Mouse (Mus musculus) left cerebral cortex, postnatal 14 days (tissue): ENCODE results near the gene Ttc9. TPM values are rescaled to one million over a fixed set of nuclear protein-coding genes. Genes with fewer than 3 reads are reported as not detected.

Experiments used
- DNase-seq, 2 experiments: peaks; one replicate each; pipeline ENCODE4 v3.0.0; 2021 to 2022; ENCODE audit warnings: low spot score in 2 of 2, mixed read lengths in 1 of 2
- intact Hi-C: fragments of 180-260 bp; cut with DNase I; formaldehyde crosslinking; loops from one replicate; pipeline ENCODE4 v1.15.1; 2025
- total RNA-seq, 2 experiments: library from RNA; stranded (reverse); gene quantifications; 2 replicates each; pipeline ENCODE4 v1.2.3; 2021

Gene Ttc9
- total RNA-seq, 2 experiments from 2014 or later, result 61.2 to 63.2 TPM

DNA sequence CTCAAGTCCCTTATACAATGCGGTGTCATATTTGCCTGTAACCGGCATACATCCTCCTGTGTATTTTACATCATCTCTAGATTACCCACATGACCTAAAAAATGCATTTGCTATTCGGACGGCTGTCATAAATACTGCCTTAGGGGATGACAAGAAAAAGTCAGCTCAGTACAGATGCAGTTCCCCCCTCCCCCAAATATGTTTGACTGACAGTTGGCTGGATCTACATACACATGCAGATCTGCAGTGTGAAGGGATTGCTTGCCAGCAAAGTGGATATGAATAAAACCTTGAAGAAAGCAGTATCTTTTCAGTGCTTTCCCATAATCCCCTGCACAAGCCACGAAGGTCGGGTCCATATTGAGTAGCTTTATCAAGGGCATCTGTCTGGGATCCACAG lies 15.8 kb downstream of the Ttc9 start:
- intact Hi-C loops, result no loop called here
- DNase-seq, result no peak

DNA sequence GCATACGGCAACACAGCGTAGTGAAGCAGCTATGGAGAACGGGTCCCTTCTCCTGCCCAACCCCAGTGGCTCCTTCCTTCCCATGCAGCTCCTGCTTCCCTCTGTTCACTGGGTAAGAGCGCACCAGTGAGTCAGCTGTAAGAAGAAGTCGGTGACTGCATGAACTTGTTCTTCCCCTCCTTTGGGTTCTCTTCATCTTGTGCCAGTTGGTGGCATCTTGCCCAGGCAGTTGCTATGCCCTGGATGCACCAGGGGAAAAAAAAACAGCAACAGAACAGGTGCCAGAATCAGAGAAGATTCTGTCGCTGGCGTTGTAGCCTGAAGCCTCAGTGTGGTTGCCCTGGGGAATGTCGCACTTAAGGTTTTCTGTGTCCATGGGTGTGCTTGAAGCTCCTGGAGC lies 22.3 kb downstream of the Ttc9 start:
- DNase-seq, result peak; percentile 30 to 35
- intact Hi-C loops, result no loop called here

DNA sequence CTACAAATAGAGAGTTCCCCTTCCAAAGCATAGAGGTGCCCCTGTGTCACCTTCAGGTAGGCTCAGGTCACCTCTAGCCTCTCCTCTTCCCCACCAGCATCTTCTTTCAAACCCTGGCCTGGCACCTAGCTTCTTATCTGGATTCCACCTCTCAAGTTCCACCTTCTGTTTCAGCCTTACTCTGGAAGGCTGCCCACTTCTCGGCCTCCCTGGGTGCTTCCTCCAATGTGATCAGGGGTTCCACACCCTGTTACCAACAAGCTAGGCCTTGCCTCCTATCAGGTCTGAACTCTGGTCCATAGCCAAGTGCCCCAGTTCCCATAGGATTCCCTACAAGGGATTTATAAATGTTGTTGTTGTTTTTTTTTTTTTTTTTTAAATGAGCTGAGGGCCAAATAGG lies 26.3 kb downstream of the Ttc9 start:
- no peak for DNase-seq
- intact Hi-C loops, result no loop called here

DNA sequence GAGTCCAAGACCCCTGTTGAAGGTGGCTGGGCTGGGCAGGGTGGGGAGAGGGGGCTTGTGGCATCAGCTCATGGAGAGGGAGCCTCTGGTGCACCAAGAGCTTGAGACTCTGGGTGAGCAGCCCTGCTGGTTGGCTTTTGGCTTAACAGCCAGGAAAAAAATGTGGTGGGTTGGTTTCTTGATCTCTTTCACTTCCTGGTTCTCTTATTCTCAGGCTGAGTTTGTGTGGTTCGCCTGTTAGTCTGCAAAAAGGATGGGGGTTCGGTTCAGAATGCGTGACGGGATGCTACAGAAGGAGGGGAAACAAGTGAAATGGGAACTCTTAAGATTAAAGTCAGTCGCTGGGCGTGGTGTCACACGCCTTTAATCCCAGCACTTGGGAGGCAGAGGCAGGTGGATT lies 27.0 kb downstream of the Ttc9 start:
- intact Hi-C loops, result no loop called here
- no peak for DNase-seq

DNA sequence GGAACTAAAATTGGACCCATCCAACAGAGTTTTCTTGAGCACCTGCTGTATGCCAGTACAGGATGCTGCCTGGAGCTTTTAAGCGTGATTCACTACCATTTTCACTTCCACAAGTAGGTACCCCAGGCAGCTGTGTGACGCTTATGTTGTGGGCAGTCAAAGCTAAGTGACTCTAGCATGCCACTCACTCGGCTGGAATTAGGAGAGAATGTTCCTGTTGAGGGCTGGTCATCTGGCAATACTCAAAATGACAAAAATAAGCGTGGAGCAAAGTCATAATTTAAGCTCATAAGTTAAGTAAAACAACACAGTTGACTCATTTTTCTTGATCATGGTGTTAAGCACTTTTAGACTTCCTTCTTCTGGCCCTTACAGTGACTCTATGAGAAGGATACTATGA lies 31.0 kb downstream of the Ttc9 start:
- DNase-seq, result no peak
- intact Hi-C loops, result no loop called here

DNA sequence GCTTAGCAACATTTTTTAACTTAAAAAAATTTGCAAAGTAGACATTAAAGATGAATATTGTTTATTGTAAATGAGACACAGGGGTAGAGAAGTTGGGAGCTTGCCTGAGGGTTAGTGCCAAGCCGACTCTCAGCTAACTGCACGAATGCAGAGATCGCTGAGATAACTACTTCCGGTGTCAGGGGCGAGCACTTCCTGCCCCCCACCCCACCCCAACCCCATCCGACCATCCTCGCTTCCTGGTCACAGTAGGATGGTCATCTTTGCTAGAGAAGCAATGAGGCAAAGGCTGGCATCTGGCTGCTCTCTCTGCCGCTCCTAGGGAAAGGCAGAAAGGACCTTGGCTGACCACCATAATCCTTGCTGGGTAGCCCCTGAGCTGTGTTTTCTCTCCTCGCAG lies 32.1 kb downstream of the Ttc9 start:
- intact Hi-C loops, result no loop called here
- DNase-seq, result no peak

DNA sequence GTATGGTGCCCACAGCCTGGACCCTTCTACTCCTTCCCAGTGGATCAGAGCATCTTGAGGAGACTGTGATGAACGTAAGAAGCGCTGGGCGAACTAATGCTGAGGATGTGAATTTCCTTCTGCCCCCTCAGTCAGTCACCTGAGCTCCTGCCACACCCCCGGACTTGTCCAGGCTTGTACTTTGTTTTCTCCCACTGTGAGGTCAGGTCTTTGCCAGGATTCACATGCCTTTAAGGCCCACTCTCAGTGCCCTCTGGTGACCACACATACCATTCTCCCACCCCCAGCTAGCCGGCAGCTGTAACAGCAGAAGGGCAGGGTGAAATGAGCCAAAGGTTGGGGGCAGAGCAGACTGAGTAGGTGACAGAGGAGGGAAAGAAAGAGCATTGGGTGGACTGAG lies 32.9 kb downstream of the Ttc9 start:
- intact Hi-C loops, result no loop called here
- no peak for DNase-seq

DNA sequence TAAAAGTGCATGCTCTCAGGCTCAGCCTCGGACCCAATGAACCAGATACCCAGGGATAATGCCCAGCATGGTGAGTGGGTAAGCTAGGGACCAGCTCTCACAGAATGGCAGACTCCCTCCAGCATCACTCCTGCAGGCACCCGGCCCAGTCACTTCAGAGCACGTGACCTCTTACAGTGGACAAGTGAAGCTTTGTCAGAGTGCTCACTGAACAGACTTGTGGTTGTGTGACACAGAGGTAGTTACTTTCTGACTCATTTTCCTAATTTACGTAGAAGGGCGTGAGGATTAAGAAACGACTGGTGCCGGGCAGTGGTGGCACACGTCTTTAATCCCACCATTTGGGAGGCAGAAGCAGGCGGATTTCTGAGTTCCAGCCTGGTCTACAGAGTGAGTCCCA lies 37.4 kb downstream of the Ttc9 start:
- DNase-seq, result no peak
- intact Hi-C loops, result no loop called here

DNA sequence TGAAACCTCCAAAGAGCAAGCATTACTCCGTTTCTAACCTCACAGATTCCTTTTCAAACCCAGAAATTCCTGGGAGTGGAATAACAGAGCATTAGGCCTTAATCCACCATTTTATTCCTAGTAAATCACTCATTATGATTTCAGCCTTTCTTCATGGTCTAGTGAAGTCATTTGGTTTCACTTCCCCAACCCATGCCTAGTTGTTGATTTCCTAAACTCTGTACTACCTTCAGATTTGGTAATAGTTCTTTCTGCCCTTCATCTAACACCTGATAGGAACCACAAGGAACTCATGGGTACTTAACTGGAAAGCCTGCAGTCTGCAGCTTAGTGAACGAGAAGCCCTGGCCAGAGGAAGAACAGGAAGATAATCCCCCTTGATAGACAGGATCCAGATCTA lies 44.5 kb downstream of the Ttc9 start:
- intact Hi-C loops, result no loop called here
- DNase-seq, result no peak

DNA sequence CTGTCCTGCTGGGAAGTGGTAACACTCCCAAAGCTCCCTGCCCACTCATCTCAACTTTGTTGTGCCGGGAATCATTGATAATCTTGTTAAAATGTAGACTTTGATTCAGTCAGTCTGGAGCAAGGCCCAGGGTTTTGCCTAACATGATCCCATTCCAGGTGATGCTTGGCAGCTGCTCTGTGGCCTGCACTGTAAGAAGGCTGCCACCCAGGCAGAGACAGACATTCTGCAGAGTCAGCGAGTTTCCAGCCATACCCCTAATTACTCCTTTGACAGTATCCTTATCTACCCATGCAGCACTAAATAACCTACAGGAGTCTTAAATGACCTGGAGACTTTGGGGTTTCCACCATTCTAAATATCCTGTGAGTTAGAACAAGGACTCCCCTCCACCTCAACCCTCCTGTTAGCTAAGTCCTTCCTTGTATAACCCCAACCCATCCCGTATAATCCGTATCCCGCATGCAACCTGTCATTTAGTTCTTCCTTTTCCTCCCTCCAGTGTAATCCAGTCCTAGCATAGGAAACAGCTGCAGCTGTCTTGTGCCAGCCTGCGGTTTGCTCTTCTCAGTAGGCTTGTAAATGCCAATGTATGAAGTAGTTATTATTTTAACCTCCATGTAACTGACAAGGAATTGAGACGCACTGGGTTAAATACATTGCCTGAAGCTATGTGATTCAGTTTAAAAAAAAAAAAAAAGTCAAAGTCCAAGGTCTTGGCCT lies 48.9 kb downstream of the Ttc9 start:
- no peak for DNase-seq
- intact Hi-C loops, result no loop called here

DNA sequence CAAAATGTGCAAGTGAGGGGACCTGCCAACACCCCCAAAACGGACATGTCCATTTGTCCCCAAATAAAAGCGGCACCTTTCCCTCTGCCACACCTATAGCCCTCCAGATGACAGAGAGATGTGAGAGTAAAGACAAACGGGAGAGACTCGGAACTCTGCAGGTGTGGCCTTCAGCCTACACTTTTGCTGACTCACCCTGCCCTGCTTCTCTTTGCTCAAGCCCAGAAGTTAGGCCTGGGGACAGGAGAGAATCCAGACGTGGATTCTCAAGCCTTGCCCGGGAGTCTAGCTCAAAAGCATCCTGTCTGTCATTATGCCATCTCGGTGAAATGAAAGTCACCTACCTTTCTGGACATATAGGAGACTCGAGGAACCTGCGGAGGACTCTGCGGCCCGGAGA lies 52.3 kb downstream of the Ttc9 start:
- DNase-seq, result no peak
- intact Hi-C loops, result no loop called here

DNA sequence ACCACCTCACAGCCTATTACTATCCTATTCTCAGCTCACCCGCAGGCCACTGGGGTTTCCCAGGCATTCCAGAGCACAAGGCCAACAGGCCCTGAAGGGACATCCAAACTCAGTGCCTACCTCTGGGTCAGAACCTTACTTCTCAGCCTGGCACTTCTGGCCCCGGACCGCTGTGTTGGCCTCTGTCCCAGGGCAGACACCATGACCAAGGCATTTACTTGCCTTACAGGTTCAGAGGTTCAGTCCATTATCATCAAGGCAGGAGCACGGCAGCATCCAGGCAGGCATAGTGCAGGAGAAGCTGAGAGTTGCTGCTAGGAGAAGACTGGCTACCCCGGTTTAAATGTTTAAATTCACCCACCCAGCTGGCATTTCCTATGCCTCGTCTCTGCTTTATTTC lies 53.0 kb downstream of the Ttc9 start:
- intact Hi-C loops, result no loop called here
- DNase-seq, result no peak

DNA sequence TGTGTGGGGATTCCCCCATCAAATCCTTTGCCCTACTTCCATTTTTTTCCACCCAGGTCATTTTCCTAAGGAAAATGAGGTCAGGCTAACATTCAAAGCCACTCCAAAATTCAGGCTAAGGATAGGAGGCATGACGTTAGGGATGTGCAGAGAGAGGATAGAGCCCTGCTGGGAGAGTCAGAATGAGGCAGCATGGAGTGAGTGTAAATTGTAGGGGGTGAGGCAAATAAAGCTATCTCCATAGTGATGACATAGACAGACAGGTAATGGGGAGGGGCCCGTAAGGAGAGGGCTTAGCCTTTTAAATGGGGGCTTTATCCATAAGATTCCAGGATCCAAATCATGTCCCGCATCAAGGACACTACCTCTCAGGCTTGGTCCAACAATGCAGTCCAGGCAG lies 54.9 kb downstream of the Ttc9 start:
- intact Hi-C loops, result loop anchor here (5.0 kb wide), 1 partner anchor 69 kb away; no protein-coding TSS in a partner anchor
- DNase-seq, result no peak

DNA sequence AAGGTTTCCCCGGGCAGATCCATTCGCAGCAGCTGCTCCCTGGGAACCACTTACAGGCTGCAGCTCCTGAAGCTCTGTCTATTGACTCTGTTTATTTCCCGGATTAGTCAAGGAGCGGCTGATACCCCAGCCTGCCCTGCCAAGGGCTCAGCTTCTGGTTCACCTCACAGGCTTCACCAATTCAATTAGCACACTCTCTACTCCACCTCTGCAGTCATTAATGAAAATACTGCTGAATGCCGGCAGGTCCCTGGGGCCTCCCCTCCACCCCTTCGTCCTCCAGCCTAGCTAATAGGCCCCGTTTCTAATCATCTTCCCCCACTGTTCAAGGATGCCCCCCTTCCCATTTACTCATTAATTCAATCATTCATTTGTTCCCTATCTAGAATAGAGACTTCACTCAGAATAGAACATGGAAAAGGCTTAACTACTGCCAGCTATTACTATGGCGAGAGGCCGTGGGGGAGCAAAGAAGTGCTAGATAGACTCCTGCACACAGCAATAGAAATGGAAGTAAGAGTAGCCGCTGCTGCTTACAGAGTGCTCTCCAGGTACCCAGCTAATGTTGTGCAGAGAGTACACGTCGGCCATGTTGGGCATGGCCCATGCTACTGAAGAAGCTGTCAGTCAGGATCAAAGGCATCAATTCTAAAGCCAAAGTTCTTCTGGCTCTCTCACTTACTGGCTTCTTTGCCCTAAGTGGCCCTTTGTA lies 55.5 kb downstream of the Ttc9 start:
- intact Hi-C loops, result loop anchor here (5.0 kb wide), 1 partner anchor 69 kb away; no protein-coding TSS in a partner anchor
- DNase-seq, result no peak

DNA sequence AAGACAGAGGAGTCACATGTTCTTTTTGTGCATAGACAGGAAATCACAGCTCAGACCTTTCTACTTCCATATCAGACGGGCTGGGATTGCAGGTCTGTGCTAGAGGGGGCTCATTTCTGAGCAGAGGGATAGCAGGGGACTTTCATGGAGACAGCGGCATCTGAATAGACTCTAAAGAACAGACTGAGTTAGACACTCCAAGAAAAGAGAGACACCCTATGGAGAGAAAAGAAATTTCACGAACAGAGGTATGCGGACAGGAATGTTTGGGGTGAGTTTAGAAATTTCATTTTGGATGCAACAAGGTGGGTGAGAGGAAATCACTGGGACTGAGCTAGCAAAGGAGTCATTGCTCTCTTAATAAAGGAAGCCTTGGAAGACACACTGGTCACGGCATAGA lies 56.8 kb downstream of the Ttc9 start:
- DNase-seq, result no peak
- intact Hi-C loops, result loop anchor here (5.0 kb wide), 1 partner anchor 71 kb away; no protein-coding TSS in a partner anchor

DNA sequence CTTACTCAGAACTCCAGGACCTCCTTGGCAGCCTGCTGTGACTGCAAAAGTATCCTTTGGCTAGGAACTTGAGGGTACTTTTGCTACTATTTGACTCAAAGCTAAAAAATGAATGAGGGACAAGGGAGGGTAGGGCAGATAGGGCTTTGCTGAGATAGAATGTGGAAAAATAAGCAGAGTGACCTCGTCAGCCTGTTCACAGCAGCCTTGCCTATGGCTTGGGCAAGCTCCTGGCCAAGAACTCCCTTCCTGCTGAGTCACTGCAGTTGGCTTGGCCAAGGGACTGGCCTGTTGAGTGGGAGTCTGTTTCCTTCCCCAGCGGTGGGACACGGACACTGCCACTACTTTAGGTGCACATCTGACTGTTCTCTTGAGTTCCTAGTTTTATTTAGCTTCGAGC lies 57.5 kb downstream of the Ttc9 start:
- intact Hi-C loops, result loop anchor here (5.0 kb wide), 1 partner anchor 71 kb away; no protein-coding TSS in a partner anchor

DNA sequence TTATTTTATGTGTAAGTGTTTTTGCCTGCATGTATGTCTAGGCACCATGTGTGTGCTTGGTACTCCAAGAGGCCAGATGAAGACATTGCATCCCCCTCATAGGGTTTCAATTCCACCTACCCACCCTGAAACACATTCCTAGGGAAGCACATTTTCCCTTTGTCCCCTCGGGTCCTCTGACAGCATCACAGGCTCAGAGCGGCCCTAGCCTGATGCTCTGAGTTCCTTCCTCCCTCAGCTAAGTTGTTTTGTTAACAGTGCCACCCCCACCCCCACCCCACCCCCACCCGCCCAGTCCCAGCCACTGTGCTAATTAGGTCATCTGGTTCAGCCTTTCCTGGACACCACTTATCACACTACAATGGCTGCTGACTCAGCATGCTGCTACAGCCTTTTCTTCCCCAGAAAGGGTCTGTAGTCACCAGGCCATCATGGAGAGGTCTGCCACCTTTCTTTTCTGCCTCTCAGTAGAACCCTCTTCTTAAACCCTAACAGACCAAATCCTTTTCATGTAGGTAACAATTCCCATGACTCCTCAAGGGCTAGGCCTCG lies 58.5 kb downstream of the Ttc9 start:
- DNase-seq, result no peak
- intact Hi-C loops, result loop anchor here (5.0 to 10.0 kb wide), 2 partner anchors 72 to 705 kb away; no protein-coding TSS in a partner anchor

More for the DNA sequence above, 57.5 kb downstream of the Ttc9 start:
- DNase-seq, result no peak

DNA sequence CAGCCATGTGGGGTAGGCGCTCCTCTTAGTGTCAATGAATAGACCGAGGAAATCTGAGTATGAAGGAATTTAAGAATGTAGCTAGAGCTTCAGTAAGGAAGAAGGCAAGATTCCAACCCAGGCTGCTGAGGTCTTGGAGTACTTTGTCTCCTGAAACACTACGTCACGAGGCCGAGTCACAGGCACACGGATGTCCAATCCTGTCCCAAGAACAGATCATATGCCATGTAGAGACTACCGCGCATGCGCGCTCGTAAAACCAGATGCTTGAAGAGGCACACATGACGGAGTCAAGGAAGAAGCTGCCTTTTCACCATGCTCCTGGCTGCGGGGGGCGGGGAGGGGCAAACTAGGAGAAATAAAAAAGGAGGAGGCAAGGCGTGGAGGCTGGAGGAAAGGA lies 59.1 kb downstream of the Ttc9 start:
- no peak for DNase-seq
- intact Hi-C loops, result loop anchor here (10.0 kb wide), 1 partner anchor 705 kb away; no protein-coding TSS in a partner anchor

DNA sequence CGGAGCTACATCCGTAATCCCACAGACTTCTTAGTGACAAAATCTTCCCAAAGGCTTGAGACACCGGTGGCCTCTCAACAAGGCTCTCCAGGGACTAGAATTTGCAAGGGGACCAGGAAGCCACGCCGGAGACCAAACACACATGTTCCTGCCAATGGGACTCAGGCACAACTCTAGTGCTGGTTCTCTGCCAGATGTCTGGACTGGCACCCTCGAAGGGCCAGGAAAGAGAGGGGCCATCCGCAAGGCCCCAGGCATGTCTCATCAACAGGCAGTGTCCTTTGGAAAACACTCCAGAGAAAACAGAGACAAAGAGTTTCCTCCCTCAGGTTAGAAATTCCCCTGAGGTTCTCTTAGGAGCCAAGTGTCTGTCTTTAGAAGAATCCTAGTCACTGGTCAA lies 59.7 kb downstream of the Ttc9 start:
- no peak for DNase-seq
- intact Hi-C loops, result loop anchor here (10.0 kb wide), 1 partner anchor 706 kb away; no protein-coding TSS in a partner anchor

DNA sequence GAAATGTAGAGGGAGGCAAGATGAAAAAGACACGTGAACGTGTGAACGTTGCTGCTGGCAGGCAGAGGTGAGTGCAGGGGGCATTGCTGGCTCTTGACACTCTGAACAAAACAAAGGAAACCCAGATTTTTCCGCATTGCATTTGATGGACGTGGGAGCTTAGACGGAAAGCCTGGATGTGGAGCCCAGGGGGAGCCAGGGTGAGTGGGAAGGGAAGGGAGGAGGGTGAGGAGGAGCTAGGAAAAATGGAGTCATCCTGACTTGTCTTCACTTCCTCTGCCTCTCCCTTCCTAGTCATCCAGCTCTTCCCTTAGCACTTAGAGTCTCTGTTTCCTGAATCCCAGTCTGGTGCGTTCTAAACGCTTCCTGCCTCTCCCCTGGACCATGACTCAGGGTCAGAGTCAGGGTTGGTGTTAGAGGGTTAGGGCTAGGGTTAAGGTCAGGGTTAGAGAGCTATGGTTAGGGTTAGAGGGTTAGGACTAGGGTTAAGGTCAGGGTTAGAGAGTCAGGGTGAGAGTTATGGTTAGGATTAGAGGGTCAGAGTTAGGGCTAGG lies 60.2 kb downstream of the Ttc9 start:
- DNase-seq, result no peak
- intact Hi-C loops, result loop anchor here (10.0 kb wide), 1 partner anchor 706 kb away; no protein-coding TSS in a partner anchor
